Mouse (Mus musculus) small intestine, adult 2 months (tissue): Measurements from ENCODE around the gene Krtap13-1.

Source experiments
- CTCF ChIP-seq: fragments of 200-500 bp; IDR thresholded peaks from 2 replicates; pipeline ENCODE4 v1.5.1; 2012; ENCODE audit warnings: low read depth, mild to moderate bottlenecking, control low read depth, inconsistent platforms, low read length, moderate library complexity, mixed read lengths; ENCODE audit not compliant: insufficient replicate concordance, insufficient read length; ENCODE audit errors: extremely low read depth
- POLR2A ChIP-seq: fragments of 200-500 bp; IDR thresholded peaks from 2 replicates; pipeline ENCODE4 v1.6.1; 2012; ENCODE audit warnings: low read depth, mild to moderate bottlenecking, control low read depth, inconsistent platforms, low read length, moderate library complexity

- TF ChIP-seq POLR2A (no peak), CTCF (no peak)
These were observed 45.4 kb downstream of the Krtap13-1 start, which contains the start of gene 2310057N15Rik for GRCm38 (mm10) chr16:88774106-88774505.
